Mouse (Mus musculus) CH12.LX (cell line): ENCODE data around the gene Mast3. TPM values are rescaled to one million over a fixed set of nuclear protein-coding genes. Genes with fewer than 3 reads are reported as not detected.

Experiments
- DNase-seq: peaks from one replicate; pipeline ENCODE4 v3.0.0-alpha.2; 2013; ENCODE audit errors: extremely low read depth
- H3K27ac ChIP-seq: 2 replicates; pipeline ENCODE4 v1.5.1; 2012; ENCODE audit warnings: low read depth, mild to moderate bottlenecking, control low read depth, moderate library complexity; ENCODE audit not compliant: insufficient read depth
- H3K27me3 ChIP-seq: replicated peaks from 2 replicates; pipeline ENCODE3; 2012; ENCODE audit warnings: inconsistent platforms
- H3K36me3 ChIP-seq, 2 experiments: replicated peaks in 1 of 2; 2 replicates each; pipeline versions ENCODE3 to v1.6.1; 2012; ENCODE audit warnings: inconsistent platforms in 1 of 2, low read length in 1 of 2, mild to moderate bottlenecking in 1 of 2, mixed read lengths in 1 of 2, moderate library complexity in 1 of 2; ENCODE audit not compliant: control insufficient read depth in 1 of 2, insufficient read depth in 1 of 2
- H3K4me1 ChIP-seq, 2 experiments: 2 replicates each; pipeline ENCODE4 v1.6.1; 2012; ENCODE audit warnings: inconsistent platforms in 1 of 2, moderate library complexity in 1 of 2; ENCODE audit not compliant: insufficient read depth in 2 of 2, control insufficient read depth in 1 of 2
- H3K4me2 ChIP-seq: 2 replicates; pipeline ENCODE4 v1.6.1; 2012; ENCODE audit warnings: low read depth, mild to moderate bottlenecking, control low read depth; ENCODE audit not compliant: poor library complexity, insufficient read depth, severe bottlenecking
- H3K4me3 ChIP-seq, 3 experiments: fragments of 150-350 bp in 1 of 3; sonication (generic) in 1 of 3; replicated peaks in 1 of 3; 2 replicates each; pipeline versions ENCODE3 to v1.5.1; 2011 to 2012; ENCODE audit warnings: low read depth in 2 of 3, low read length in 2 of 3, mild to moderate bottlenecking in 2 of 3, moderate library complexity in 2 of 3, control low read depth in 1 of 3, improper control_type of control experiment in 1 of 3, inconsistent platforms in 1 of 3, mixed read lengths in 1 of 3; ENCODE audit not compliant: poor library complexity in 1 of 3
- H3K79me2 ChIP-seq: replicated peaks from 2 replicates; pipeline ENCODE4 v1.6.1; 2012; ENCODE audit warnings: mild to moderate bottlenecking, moderate library complexity; ENCODE audit not compliant: control insufficient read depth, poor library complexity, insufficient read depth, severe bottlenecking; ENCODE audit errors: extremely low read depth
- H3K9ac ChIP-seq: 2 replicates; pipeline ENCODE4 v1.6.1; 2012; ENCODE audit warnings: low read depth, mild to moderate bottlenecking, control low read depth, moderate library complexity; ENCODE audit not compliant: insufficient read depth
- H3K9me3 ChIP-seq: replicated peaks from 2 replicates; pipeline ENCODE3; 2012; ENCODE audit warnings: low read length, inconsistent platforms, mixed read lengths
- BHLHE40 ChIP-seq: IDR thresholded peaks from 2 replicates; pipeline ENCODE4 v1.6.1; 2011; ENCODE audit warnings: mild to moderate bottlenecking, low read depth, low read length, improper control_type of control experiment
- CHD1 ChIP-seq: IDR thresholded peaks from 2 replicates; pipeline ENCODE4 v1.6.1; 2012; ENCODE audit warnings: low read depth, low read length, improper control_type of control experiment, inconsistent platforms
- CHD2 ChIP-seq: IDR thresholded peaks from 2 replicates; pipeline ENCODE4 v1.6.1; 2011; ENCODE audit warnings: low read length, improper control_type of control experiment
- GABPA ChIP-seq: IDR thresholded peaks from 2 replicates; pipeline ENCODE4 v1.6.1; 2012; ENCODE audit warnings: low read depth, low read length, improper control_type of control experiment, inconsistent platforms; ENCODE audit not compliant: insufficient replicate concordance
- IRF4 ChIP-seq: IDR thresholded peaks from 2 replicates; pipeline ENCODE4 v1.6.1; 2014; ENCODE audit warnings: low read depth, mild to moderate bottlenecking, inconsistent platforms, low read length, improper control_type of control experiment
- JUN ChIP-seq: IDR thresholded peaks from 2 replicates; pipeline ENCODE4 v1.6.1; 2011; ENCODE audit warnings: low read depth, mild to moderate bottlenecking, low read length, improper control_type of control experiment, moderate library complexity; ENCODE audit not compliant: insufficient read depth
- KAT2A ChIP-seq: IDR thresholded peaks from 2 replicates; pipeline ENCODE4 v1.6.1; 2012; ENCODE audit warnings: low read length, improper control_type of control experiment, inconsistent platforms; ENCODE audit not compliant: insufficient replicate concordance
- MAX ChIP-seq: IDR thresholded peaks from 2 replicates; pipeline ENCODE4 v1.6.1; 2011; ENCODE audit warnings: low read length, improper control_type of control experiment
- MXI1 ChIP-seq: IDR thresholded peaks from 2 replicates; pipeline ENCODE4 v1.6.1; 2011; ENCODE audit warnings: mild to moderate bottlenecking, low read depth, low read length, improper control_type of control experiment
- MYC ChIP-seq: IDR thresholded peaks from 2 replicates; pipeline ENCODE4 v1.6.1; 2011; ENCODE audit warnings: low read depth, mild to moderate bottlenecking, improper control_type of control experiment, low read length
- NRF1 ChIP-seq: IDR thresholded peaks from 2 replicates; pipeline ENCODE4 v1.6.1; 2014; ENCODE audit warnings: low read depth, mild to moderate bottlenecking, inconsistent platforms, low read length, improper control_type of control experiment, moderate library complexity
- PAX5 ChIP-seq: IDR thresholded peaks from 2 replicates; pipeline ENCODE4 v1.6.1; 2012; ENCODE audit warnings: low read length, inconsistent platforms, mixed read lengths
- POLR2AphosphoS2 ChIP-seq: IDR thresholded peaks from 2 replicates; pipeline ENCODE4 v1.6.1; 2011; ENCODE audit warnings: low read depth, low read length, improper control_type of control experiment
- UBTF ChIP-seq: IDR thresholded peaks from 2 replicates; pipeline ENCODE4 v1.6.1; 2012; ENCODE audit warnings: low read depth, mild to moderate bottlenecking, inconsistent platforms, low read length, improper control_type of control experiment, moderate library complexity
- USF1 ChIP-seq: IDR thresholded peaks from 2 replicates; pipeline ENCODE4 v1.6.1; 2014; ENCODE audit warnings: low read depth, mild to moderate bottlenecking, inconsistent platforms, low read length, improper control_type of control experiment
- USF2 ChIP-seq: conservative IDR thresholded peaks from 2 replicates; pipeline ENCODE4 v1.6.1; 2011; ENCODE audit warnings: low read depth, low read length, improper control_type of control experiment
- ZMIZ1 ChIP-seq: IDR thresholded peaks from 2 replicates; pipeline ENCODE4 v1.6.1; 2012; ENCODE audit warnings: low read depth, mild to moderate bottlenecking, inconsistent platforms, low read length, improper control_type of control experiment
- dilution Hi-C: fragments of 300-500 bp; cut with MboI; formaldehyde crosslinking; loops from 2 replicates; pipeline ENCODE4 v1.14.3; 2020; ENCODE audit warnings: low sequenced_read_pairs; ENCODE audit not compliant: extremely low pct_unique_long_range_greater_than_20kb, extremely low pct_ligation_motif_present
- in situ Hi-C: fragments of 300-500 bp; cut with MboI; formaldehyde crosslinking; loops from 3 replicates; pipeline ENCODE4 v1.14.3; 2019; ENCODE audit warnings: low sequenced_read_pairs, low pct_ligation_motif_present, low pct_unique_long_range_greater_than_20kb, mixed read lengths
- polyA plus RNA-seq: library from polyadenylated mRNA; unstranded; fragments of >175 nt; gene quantifications from 2 replicates; pipeline ENCODE4 v1.2.1, GENCODE M21; 2012; ENCODE audit warnings: low read depth; ENCODE audit not compliant: insufficient read length
- total RNA-seq, 2 experiments: library from RNA; depleted of rRNA; stranded (reverse); fragments of 300-350 nt in 1 of 2; fragments of >200 nt in 1 of 2; gene quantifications; 2 replicates each; pipeline ENCODE4 v1.2.3; 2012 to 2014

Gene Mast3
- total and polyA plus RNA-seq, 3 experiments, result 7.0 to 23.4 (median 11.6) TPM

- peak; percentile 42; the same call in 1 of the 2 replicates for TF ChIP-seq MXI1
These were observed 34.8 kb upstream of the Mast3 start, which contains the start of gene Arrdc2 (continued) for GRCm38 (mm10) chr8:70839408-70840351.

- H3K4me1 ChIP-seq, result peaks cover 6 to 23% of the 10 kb centered on the region in 2 experiments
- peaks cover 19% of the 10 kb centered on the region for H3K27me3 ChIP-seq
- no peaks in the 10 kb centered on the region for H3K9me3 ChIP-seq
- peak overlapping the region; percentile 21 for H3K4me2 ChIP-seq
- in situ Hi-C loops (no loop called here), dilution Hi-C loops (no loop called here)
- H3K36me3 ChIP-seq, result peaks cover 12 to 27% of the 10 kb centered on the region in 2 experiments
- H3K79me2 ChIP-seq, result no peaks in the 10 kb centered on the region
- no peak for DNase-seq
- peak overlapping the region; percentile 56 for H3K27ac ChIP-seq
- peak overlapping the region; percentile 68 for H3K9ac ChIP-seq
- peak overlapping the region; percentile 69 to 80 (median 79) for H3K4me3 ChIP-seq
- 0 out of 2 replicates have a peak, but pooled peaks have one; percentile 10 for TF ChIP-seq MAX
- no peak for TF ChIP-seq POLR2AphosphoS2
- TF ChIP-seq MXI1, result peak; percentile 43; the same call in 1 of the 2 replicates
- TF ChIP-seq NRF1, result peak; percentile 42; the same call in 1 of the 2 replicates
These were observed 34.0 kb upstream of the Mast3 start for GRCm38 (mm10) chr8:70838654-70839407.

GRCm38 (mm10) chr8:70836666-70837065 is 31.8 kb upstream of the Mast3 start:
- H3K36me3 ChIP-seq, result peaks cover 12 to 27% of the 10 kb centered on the region in 2 experiments
- dilution Hi-C loops (no loop called here), in situ Hi-C loops (no loop called here)
- TF ChIP-seq GABPA (no peak), USF2 (no peak), KAT2A (no peak), CHD1 (no peak), ZMIZ1 (no peak), USF1 (no peak), UBTF (no peak), IRF4 (no peak), CHD2 (no peak), JUN (no peak), MYC (no peak), BHLHE40 (no peak), PAX5 (no peak)
- no peak overlapping the region for H3K4me2 ChIP-seq
- peaks cover 1% of the 10 kb centered on the region for H3K27me3 ChIP-seq
- no peaks in the 10 kb centered on the region for H3K79me2 ChIP-seq
- no peaks in the 10 kb centered on the region for H3K9me3 ChIP-seq
- no peak overlapping the region for H3K27ac ChIP-seq
- DNase-seq, result no peak
- no peak overlapping the region for H3K9ac ChIP-seq
- no peak overlapping the region for H3K4me3 ChIP-seq
- H3K4me1 ChIP-seq, result peaks cover 15 to 38% of the 10 kb centered on the region in 2 experiments
